Mouse (Mus musculus) erythroblast, embryonic 14.5 days (primary cell): ENCODE data around the gene Nnat.

ENCODE experiments used
- GATA1 ChIP-seq: IDR thresholded peaks from 2 replicates; pipeline ENCODE4 v1.6.1; 2012; ENCODE audit warnings: low read length, inconsistent platforms, mixed read lengths
- TAL1 ChIP-seq: IDR thresholded peaks from 3 replicates; pipeline ENCODE4 v1.6.1; 2012; ENCODE audit warnings: low read length, inconsistent platforms, mixed read lengths

- no peak for TF ChIP-seq TAL1
- TF ChIP-seq GATA1: no peak
Measured at GRCm38 (mm10) chr2:157568881-157569280, 9.0 kb downstream of the Nnat start.
